Mouse (Mus musculus) heart, postnatal 10 days (tissue): ENCODE data around the gene Acot1. TPM values are rescaled to one million over a fixed set of nuclear protein-coding genes. Genes with fewer than 3 reads are reported as not detected.
"Not testable (repeated sequence)": the region's sequence is repeated elsewhere in the genome, so short reads cannot be mapped to it uniquely, and the experiment has no call there.

ENCODE experiments used
- DNase-seq, 2 experiments: peaks; one replicate each; pipeline ENCODE4 v3.0.0; 2021
- intact Hi-C: fragments of 180-260 bp; cut with DNase I; formaldehyde crosslinking; loops from one replicate; pipeline ENCODE4 v1.15.1; 2025
- total RNA-seq, 2 experiments: library from RNA; stranded (reverse); gene quantifications; 2 replicates each; pipeline ENCODE4 v1.2.3; 2021

The Acot1 gene
- total RNA-seq, 2 experiments from 2014 or later = 127 to 159 TPM

- no peak for DNase-seq
Measured at GRCm38 (mm10) chr12:84013130-84013529, 3.8 kb downstream of the Acot1 start.

GRCm38 (mm10) chr12:84013701-84014100 lies 4.4 kb downstream of the Acot1 start:
- DNase-seq = no peak
- intact Hi-C loops = no loop called here

More at GRCm38 (mm10) chr12:84013130-84013529, 3.8 kb downstream of the Acot1 start:
- intact Hi-C loops = no loop called here

GRCm38 (mm10) chr12:84020528-84020927 lies 11.2 kb downstream of the Acot1 start:
- DNase-seq = peak; percentile 90 to 91
- intact Hi-C loops = not testable (repeated sequence)

GRCm38 (mm10) chr12:84022266-84022665 lies 13.0 kb downstream of the Acot1 start:
- DNase-seq, intact Hi-C loops: not testable (repeated sequence)

GRCm38 (mm10) chr12:84023052-84023745 lies 13.9 kb downstream of the Acot1 start:
- intact Hi-C loops = no loop called here
- no peak for DNase-seq

- no peak for DNase-seq
- intact Hi-C loops = no loop called here
Measured at GRCm38 (mm10) chr12:84025888-84026287, 16.6 kb downstream of the Acot1 start.

- intact Hi-C loops, DNase-seq: not testable (repeated sequence)
Measured at GRCm38 (mm10) chr12:84028328-84028727, 19.0 kb downstream of the Acot1 start.

GRCm38 (mm10) chr12:84029043-84029442 lies 19.8 kb downstream of the Acot1 start:
- DNase-seq, intact Hi-C loops: not testable (repeated sequence)

- DNase-seq = peak; percentile 86 to 90
- intact Hi-C loops = loop anchor here (1.0 to 10.0 kb wide), 3 partner anchors 44 to 316 kb away; partner anchors contain the start of gene Acot2
Measured at GRCm38 (mm10) chr12:84030659-84031332, 21.5 kb downstream of the Acot1 start.

- DNase-seq = no peak
- intact Hi-C loops = loop anchor here (10.0 kb wide), 1 partner anchor 318 kb away; no protein-coding TSS in a partner anchor
Measured at GRCm38 (mm10) chr12:84032854-84033253, 23.6 kb downstream of the Acot1 start.

- not testable (repeated sequence) for DNase-seq
- intact Hi-C loops = loop anchor here (10.0 kb wide), 1 partner anchor 319 kb away; no protein-coding TSS in a partner anchor
Measured at GRCm38 (mm10) chr12:84033302-84033701, 24.0 kb downstream of the Acot1 start.

GRCm38 (mm10) chr12:84034108-84034507 lies 24.8 kb downstream of the Acot1 start:
- no peak for DNase-seq
- intact Hi-C loops = loop anchor here (10.0 kb wide), 1 partner anchor 319 kb away; no protein-coding TSS in a partner anchor

- peak; percentile 21 to 27 for DNase-seq
- intact Hi-C loops = loop anchor here (10.0 kb wide), 1 partner anchor 323 kb away; no protein-coding TSS in a partner anchor
Measured at GRCm38 (mm10) chr12:84038241-84038640, 29.0 kb downstream of the Acot1 start, which contains the start of gene Acot4. TSS of gene Acot4 (plus strand) at chr12:84038379.

GRCm38 (mm10) chr12:84038691-84039111 lies 29.4 kb downstream of the Acot1 start, which contains the start of gene Gm49366:
TSS of gene Gm49366 (plus strand) at chr12:84038935.
- DNase-seq = peak; percentile 56 to 68
- intact Hi-C loops = loop anchor here (10.0 kb wide), 1 partner anchor 324 kb away; no protein-coding TSS in a partner anchor

- intact Hi-C loops = no loop called here
- no peak for DNase-seq
Measured at GRCm38 (mm10) chr12:84042248-84042647, 33.0 kb downstream of the Acot1 start.

GRCm38 (mm10) chr12:84044045-84044444 lies 34.8 kb downstream of the Acot1 start:
- no peak for DNase-seq
- intact Hi-C loops = no loop called here

GRCm38 (mm10) chr12:84046906-84047305 lies 37.6 kb downstream of the Acot1 start:
- DNase-seq = no peak
- intact Hi-C loops = no loop called here

GRCm38 (mm10) chr12:84050744-84051143 lies 41.5 kb downstream of the Acot1 start:
- intact Hi-C loops, DNase-seq: not testable (repeated sequence)

- intact Hi-C loops = no loop called here
- no peak for DNase-seq
Measured at GRCm38 (mm10) chr12:84051937-84052474, 42.7 kb downstream of the Acot1 start, which contains the start of gene Acot3. TSS of gene Acot3 (plus strand) at chr12:84052144.

GRCm38 (mm10) chr12:84052609-84053008 lies 43.3 kb downstream of the Acot1 start:
- intact Hi-C loops = no loop called here
- DNase-seq = no peak

GRCm38 (mm10) chr12:84053173-84053572 lies 43.9 kb downstream of the Acot1 start:
- DNase-seq = peak; percentile 16 to 30
- intact Hi-C loops = no loop called here
